Mouse (Mus musculus) myocyte (in vitro differentiated cells): ENCODE data around the gene C6. TPM values are rescaled to one million over a fixed set of nuclear protein-coding genes. Genes with fewer than 3 reads are reported as not detected.

ENCODE experiments used
- H3K27me3 ChIP-seq: one replicate; pipeline ENCODE4 v1.6.1; 2011; ENCODE audit not compliant: control insufficient read depth, insufficient read depth, insufficient read length
- H3K36me3 ChIP-seq: one replicate; pipeline ENCODE4 v1.6.1; 2011; ENCODE audit not compliant: control insufficient read depth, insufficient read depth
- H3K4me2 ChIP-seq: one replicate; pipeline ENCODE4 v1.6.1; 2011; ENCODE audit warnings: low read depth, control low read depth
- H3K4me3 ChIP-seq: one replicate; pipeline ENCODE4 v1.5.1; 2011; ENCODE audit warnings: mild to moderate bottlenecking, control low read depth, moderate library complexity
- H3K79me2 ChIP-seq: one replicate; pipeline ENCODE4 v1.6.1; 2011; ENCODE audit not compliant: control insufficient read depth, insufficient read depth
- H3ac ChIP-seq: one replicate; pipeline ENCODE4 v1.6.1; 2011; ENCODE audit not compliant: control insufficient read depth, insufficient read length
- CEBPB ChIP-seq: IDR thresholded peaks from 2 replicates; pipeline ENCODE4 v1.6.1; 2011; ENCODE audit warnings: mild to moderate bottlenecking, moderate library complexity; ENCODE audit not compliant: poor library complexity, insufficient read depth, severe bottlenecking
- E2F4 ChIP-seq: IDR thresholded peaks from one replicate; pipeline ENCODE4 v1.6.1; 2011; ENCODE audit warnings: mild to moderate bottlenecking, control low read depth, moderate library complexity; ENCODE audit not compliant: insufficient read depth
- MAX ChIP-seq: IDR thresholded peaks from one replicate; pipeline ENCODE4 v1.6.1; 2011; ENCODE audit warnings: low read depth, mild to moderate bottlenecking, control low read depth
- MYOD1 ChIP-seq, 3 experiments: IDR thresholded peaks; one replicate each; pipeline ENCODE4 v1.6.1; 2011; ENCODE audit warnings: control low read depth in 2 of 3, low read depth in 2 of 3, mild to moderate bottlenecking in 2 of 3, moderate library complexity in 1 of 3; ENCODE audit not compliant: insufficient read length in 2 of 3, control insufficient read depth in 1 of 3
- MYOG ChIP-seq, 3 experiments: IDR thresholded peaks; one replicate each; pipeline ENCODE4 v1.6.1; 2011; ENCODE audit warnings: control low read depth in 2 of 3, low read depth in 2 of 3, mild to moderate bottlenecking in 2 of 3; ENCODE audit not compliant: insufficient read length in 2 of 3, control insufficient read depth in 1 of 3, insufficient read depth in 1 of 3
- POLR2A ChIP-seq: IDR thresholded peaks from one replicate; pipeline ENCODE4 v1.6.1; 2011; ENCODE audit warnings: low read depth, mild to moderate bottlenecking, control low read depth, moderate library complexity; ENCODE audit not compliant: insufficient read length
- POLR2AphosphoS2 ChIP-seq: IDR thresholded peaks from one replicate; pipeline ENCODE4 v1.6.1; 2011; ENCODE audit warnings: low read depth, control low read depth; ENCODE audit not compliant: insufficient read length
- REST ChIP-seq: IDR thresholded peaks from one replicate; pipeline ENCODE4 v1.6.1; 2011; ENCODE audit warnings: mild to moderate bottlenecking, control low read depth, moderate library complexity; ENCODE audit not compliant: insufficient read depth, insufficient read length
- SRF ChIP-seq: IDR thresholded peaks from one replicate; pipeline ENCODE4 v1.6.1; 2011; ENCODE audit warnings: low read depth; ENCODE audit not compliant: control insufficient read depth, insufficient read length
- TCF12 ChIP-seq: IDR thresholded peaks from one replicate; pipeline ENCODE4 v1.6.1; 2011; ENCODE audit warnings: mild to moderate bottlenecking, control low read depth; ENCODE audit not compliant: poor library complexity, insufficient read depth, severe bottlenecking
- TCF3 ChIP-seq: IDR thresholded peaks from one replicate; pipeline ENCODE4 v1.6.1; 2011; ENCODE audit warnings: low read depth, control low read depth; ENCODE audit not compliant: insufficient read length
- USF1 ChIP-seq: IDR thresholded peaks from one replicate; pipeline ENCODE4 v1.6.1; 2011; ENCODE audit warnings: low read depth, mild to moderate bottlenecking, control low read depth, moderate library complexity
- polyA plus RNA-seq: library from polyadenylated mRNA; unstranded; fragments of >200 nt; fragmentation: generic; extraction: Trizol; gene quantifications from one replicate; pipeline ENCODE4 v1.2.1, GENCODE M21; 2012; ENCODE audit warnings: missing spikeins

The C6 gene
- polyA plus RNA-seq, 1 experiment, result not detected

DNA sequence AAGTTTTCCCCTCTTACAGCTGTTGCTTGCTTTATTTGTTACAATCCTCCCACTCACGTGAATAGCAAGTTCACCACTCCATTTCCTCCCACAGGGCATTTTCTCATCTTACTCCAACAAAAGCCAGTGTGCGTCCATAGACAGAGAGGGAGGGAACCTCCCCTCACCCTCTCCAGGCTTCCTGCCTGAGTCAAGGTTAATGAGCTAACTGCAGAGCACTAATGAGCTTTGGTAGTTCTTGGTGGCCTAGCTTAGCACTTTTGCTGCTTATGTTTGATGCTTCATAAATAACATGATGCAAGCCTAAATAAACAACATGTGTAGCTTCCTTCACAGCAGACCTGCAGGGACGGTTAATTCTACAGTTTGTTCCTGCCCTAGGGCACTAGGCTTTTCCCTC lies 63.4 kb downstream of the C6 start:
- H3ac ChIP-seq, result no peak overlapping the region
- H3K4me3 ChIP-seq, result no peak overlapping the region
- no peaks in the 10 kb centered on the region for H3K27me3 ChIP-seq
- H3K4me2 ChIP-seq, result no peak overlapping the region
- H3K36me3 ChIP-seq, result no peaks in the 10 kb centered on the region
- H3K79me2 ChIP-seq, result no peaks in the 10 kb centered on the region
- TF ChIP-seq TCF12, result no peak
- no peak for TF ChIP-seq SRF
- TF ChIP-seq POLR2A, result no peak
- no peak for TF ChIP-seq E2F4
- TF ChIP-seq TCF3, result no peak
- no peak for TF ChIP-seq MYOG (IDR thresholded peaks at IDR 0.05; ENCODE audit: control insufficient read depth in 1 of 3, insufficient read depth in 1 of 3, insufficient read length in 2 of 3, low read depth in 2 of 3)
- TF ChIP-seq POLR2AphosphoS2, result no peak
- TF ChIP-seq CEBPB, result no peak
- TF ChIP-seq MAX, result no peak
- no peak for TF ChIP-seq REST

DNA sequence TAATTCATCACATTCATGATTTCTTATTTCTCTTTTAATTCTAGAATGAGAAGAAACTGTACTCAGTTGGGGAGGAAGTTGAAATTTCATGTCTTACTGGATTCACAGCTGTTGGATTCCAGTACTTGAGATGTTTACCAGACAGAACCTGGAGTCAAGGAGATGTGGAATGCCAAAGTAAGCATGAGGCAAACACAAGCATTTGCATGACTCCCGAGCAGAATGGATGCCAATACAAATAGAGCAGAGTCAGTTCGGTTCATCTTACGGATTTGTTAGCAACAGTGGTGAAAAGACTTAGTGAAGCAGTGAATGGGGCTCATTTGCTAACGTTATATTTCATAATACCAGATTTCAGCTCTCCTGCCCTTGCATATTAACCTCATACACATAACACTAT lies 69.9 kb downstream of the C6 start:
- Histone ChIP-seq H3K4me2 (no peak overlapping the region), H3K27me3 (no peaks in the 10 kb centered on the region), H3K79me2 (no peaks in the 10 kb centered on the region), H3K4me3 (no peak overlapping the region), H3ac (no peak overlapping the region), H3K36me3 (no peaks in the 10 kb centered on the region)
- TF ChIP-seq MYOD1 (IDR thresholded peaks at IDR 0.05; ENCODE audit: control insufficient read depth in 1 of 3, insufficient read length in 2 of 3, low read depth in 2 of 3) (no peak), POLR2AphosphoS2 (no peak), USF1 (no peak), POLR2A (no peak), TCF3 (no peak), E2F4 (no peak)

DNA sequence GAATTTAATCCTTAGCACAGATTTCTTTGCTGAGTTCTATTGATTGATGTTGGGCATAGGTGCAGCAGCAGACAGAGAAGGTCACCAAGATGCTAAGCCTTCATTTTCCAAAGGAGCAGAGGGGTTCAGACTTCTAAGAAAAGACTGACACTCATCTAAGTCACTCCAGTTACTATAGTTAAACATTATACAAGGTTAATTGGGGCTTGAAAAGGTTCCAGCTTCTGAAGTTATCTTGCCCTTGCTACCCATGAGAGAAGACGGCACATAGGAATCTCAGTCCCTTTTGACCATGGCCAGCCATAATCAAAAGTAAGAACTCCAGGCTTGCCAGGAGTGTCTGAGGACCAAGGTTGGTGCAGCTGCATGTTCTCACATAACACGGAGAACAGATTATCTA lies 77.3 kb downstream of the C6 start:
- TF ChIP-seq E2F4, result no peak
- no peak overlapping the region for H3K4me2 ChIP-seq
- H3ac ChIP-seq, result no peak overlapping the region
- H3K27me3 ChIP-seq, result no peaks in the 10 kb centered on the region
- no peaks in the 10 kb centered on the region for H3K36me3 ChIP-seq
- H3K79me2 ChIP-seq, result no peaks in the 10 kb centered on the region
- no peak overlapping the region for H3K4me3 ChIP-seq

DNA sequence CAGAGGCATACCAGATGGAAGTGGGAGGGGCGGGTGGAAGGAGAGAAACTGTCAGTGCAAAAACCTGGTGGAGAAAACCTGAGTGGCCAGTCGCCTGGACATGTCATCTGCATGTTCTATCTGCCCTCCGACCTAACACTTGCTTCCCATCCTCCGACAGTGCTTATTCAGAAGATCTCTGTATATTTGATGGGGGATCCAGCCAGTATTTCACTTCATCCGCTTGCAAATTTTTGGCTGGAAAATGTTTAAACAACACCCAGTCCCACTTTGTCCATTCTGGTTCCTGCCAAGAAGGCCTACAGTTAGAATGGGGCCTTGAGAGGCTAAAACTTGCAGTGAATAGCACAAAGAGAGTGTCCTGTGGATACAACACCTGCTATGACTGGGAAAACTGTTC lies 81.2 kb downstream of the C6 start:
- H3K79me2 ChIP-seq, result no peaks in the 10 kb centered on the region
- no peak overlapping the region for H3K4me2 ChIP-seq
- H3K4me3 ChIP-seq, result no peak overlapping the region
- no peak overlapping the region for H3ac ChIP-seq
- no peaks in the 10 kb centered on the region for H3K27me3 ChIP-seq
- no peaks in the 10 kb centered on the region for H3K36me3 ChIP-seq
- no peak for TF ChIP-seq REST
- TF ChIP-seq SRF, result no peak
- no peak for TF ChIP-seq MAX
- TF ChIP-seq TCF12, result no peak
- TF ChIP-seq USF1, result no peak
- no peak for TF ChIP-seq E2F4
- no peak for TF ChIP-seq POLR2A
- no peak for TF ChIP-seq CEBPB
- no peak for TF ChIP-seq POLR2AphosphoS2
- TF ChIP-seq MYOG (IDR thresholded peaks at IDR 0.05; ENCODE audit: control insufficient read depth in 1 of 3, insufficient read depth in 1 of 3, insufficient read length in 2 of 3, low read depth in 2 of 3), result no peak

DNA sequence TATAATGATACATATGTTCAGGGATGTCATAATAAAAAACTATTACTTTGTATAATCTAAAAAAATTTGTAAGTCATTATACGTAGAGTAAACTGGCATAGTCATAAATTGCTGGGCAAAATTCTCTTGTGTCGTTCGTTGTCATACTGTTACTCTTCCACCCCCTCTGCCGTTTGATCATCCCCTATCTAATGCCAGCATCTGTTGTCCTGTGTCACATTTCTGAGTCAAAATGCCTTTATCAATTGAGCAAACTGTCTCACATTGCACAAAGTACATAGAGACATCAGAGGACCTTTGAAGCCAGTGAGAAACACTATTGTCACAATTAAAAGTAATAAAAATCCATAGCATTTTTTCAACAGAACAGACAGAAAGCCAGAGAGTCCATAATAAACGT lies 88.0 kb downstream of the C6 start:
- H3ac ChIP-seq, result no peak overlapping the region
- H3K79me2 ChIP-seq, result no peaks in the 10 kb centered on the region
- no peaks in the 10 kb centered on the region for H3K36me3 ChIP-seq
- TF ChIP-seq MYOG (IDR thresholded peaks at IDR 0.05; ENCODE audit: control insufficient read depth in 1 of 3, insufficient read depth in 1 of 3, insufficient read length in 2 of 3, low read depth in 2 of 3) (no peak), CEBPB (no peak), TCF3 (no peak), MYOD1 (IDR thresholded peaks at IDR 0.05; ENCODE audit: control insufficient read depth in 1 of 3, insufficient read length in 2 of 3, low read depth in 2 of 3) (no peak), SRF (no peak), POLR2A (no peak), MAX (no peak), POLR2AphosphoS2 (no peak), USF1 (no peak), REST (no peak), TCF12 (no peak), E2F4 (no peak)
- no peak overlapping the region for H3K4me2 ChIP-seq
- H3K27me3 ChIP-seq, result no peaks in the 10 kb centered on the region
- no peak overlapping the region for H3K4me3 ChIP-seq
